Mouse (Mus musculus): ENCODE measurements around the gene Slc22a14.

Gene Slc22a14

DNA sequence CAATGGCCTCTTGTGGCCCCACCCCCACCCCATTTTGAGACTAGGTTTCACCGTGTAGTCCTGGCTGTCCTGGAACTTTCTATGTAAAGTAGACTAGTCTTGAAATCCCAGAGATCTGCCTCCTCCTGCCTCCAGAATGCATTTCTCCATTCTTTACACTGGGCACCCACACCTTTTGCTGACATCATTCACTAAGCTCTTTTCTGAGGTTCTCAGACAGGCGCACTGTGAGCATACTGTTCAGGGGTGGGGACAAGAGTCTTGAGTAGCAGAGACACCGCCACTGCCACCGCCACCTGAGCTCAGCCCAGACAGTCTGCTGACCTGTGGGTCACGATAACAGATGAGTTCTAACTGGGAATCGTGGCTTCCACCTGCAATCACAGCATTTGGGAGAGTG, 9.4 kb downstream of the Slc22a14 start:
- DNase-seq, result no peak

DNA sequence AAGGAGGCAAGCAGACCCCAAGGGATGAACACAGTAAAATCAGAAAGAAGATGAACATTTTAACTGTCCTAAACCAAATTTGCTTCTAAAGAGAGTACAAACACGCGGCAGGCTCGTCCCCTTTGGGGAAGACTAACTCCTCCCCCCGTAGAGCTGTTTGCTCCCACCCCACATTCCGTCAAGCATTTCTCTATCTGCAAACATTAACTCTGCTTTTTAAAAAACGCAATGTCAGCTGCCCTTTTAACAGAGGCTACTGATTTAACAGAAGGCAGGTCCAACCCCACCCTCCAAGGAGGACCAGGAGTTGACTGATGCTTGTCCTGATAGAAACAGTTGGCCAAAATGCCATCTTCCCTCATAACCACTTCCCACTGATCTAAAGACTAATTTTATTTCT, 11.4 kb downstream of the Slc22a14 start:
- DNase-seq, result no peak

GRCm38 (mm10) chr9:119352060-119352459, 13.3 kb downstream of the Slc22a14 start:
- peak; percentile 90 for DNase-seq

GRCm38 (mm10) chr9:119350947-119351705, 14.2 kb downstream of the Slc22a14 start:
- DNase-seq, result no peak

DNA sequence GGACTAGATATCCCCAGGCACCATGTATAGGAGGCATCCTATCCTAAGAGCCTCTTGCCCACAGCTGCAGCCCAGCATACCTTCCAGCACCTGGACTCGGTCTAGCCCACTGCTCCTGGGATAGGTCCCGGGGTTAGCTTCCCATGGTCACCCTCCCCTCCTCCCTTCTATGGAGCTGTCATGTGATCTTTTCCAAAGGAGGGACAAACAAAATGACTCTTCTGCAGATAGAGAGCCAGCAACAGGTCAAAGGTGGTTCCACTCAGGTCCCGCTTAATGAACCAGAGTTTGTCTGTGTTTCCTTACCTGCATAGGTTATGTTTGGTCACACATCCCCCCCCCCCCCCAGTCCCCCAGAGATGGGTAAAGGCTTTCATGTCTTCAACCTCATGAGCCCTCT, 14.8 kb downstream of the Slc22a14 start:
- no peak for DNase-seq

- DNase-seq, result no peak
These were observed 19.0 kb downstream of the Slc22a14 start for GRCm38 (mm10) chr9:119346376-119346775.

DNA sequence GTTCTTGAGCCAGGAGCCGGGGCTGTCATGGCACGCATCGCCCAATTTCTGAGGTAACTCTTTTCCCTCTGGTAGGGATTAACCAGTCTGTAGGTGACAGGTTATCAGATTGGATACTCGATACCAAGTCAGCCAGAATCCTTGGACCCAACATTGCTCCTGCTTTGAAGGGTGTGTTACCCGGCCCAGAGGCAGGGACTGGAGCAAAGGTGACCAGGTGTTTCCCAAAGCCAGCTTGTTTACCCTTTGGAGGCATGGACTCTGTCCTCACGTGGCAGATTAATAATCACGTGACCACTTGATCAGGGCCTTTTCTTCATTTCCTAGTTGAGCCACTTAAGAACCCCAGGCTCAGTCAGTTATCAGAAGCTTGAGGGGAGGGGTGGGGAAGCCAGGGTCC, 22.6 kb downstream of the Slc22a14 start:
- DNase-seq, result no peak

DNA sequence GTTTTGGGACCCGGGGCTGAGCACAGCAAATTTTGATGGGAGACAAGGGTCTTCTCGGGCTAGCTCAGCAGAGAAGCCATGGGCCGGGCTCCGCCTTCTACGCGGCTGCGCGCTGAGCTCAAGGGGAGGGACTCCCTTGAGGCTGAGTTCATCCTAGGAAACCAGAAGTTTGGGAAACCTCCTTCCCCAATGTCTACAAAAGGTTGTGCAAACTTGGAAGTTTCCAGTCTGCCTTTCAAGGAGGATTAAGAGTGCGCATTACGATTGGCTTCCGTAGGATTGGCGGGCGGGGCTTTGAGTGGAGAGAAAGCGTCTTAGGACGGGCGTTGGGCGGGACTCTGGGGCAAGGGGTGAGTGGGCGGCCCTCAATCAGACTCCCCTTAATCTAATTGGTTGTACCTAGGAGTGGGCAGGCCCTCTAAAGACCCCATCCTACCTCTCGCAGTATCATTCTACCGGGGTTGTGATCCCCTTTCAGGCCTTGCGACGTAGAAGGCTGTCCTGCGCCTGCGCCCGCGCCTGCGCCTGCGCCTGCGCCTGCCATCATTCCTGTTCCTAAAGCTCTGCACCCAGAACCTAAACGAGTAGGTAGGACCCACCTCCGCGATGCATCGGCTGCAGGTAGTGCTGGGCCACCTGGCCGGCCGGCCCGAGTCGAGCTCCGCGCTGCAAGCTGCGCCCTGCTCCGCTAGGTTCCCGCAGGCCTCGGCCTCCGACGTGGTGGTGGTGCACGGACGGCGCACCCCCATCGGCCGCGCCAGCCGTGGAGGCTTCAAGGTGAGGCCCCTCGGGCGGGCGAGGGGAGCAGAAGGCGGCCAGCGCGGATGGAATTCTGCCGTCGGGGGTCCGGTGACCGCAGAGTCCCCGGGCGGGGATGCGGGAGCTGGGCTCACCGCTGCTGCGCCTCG, 24.2 kb downstream of the Slc22a14 start, which contains the start of gene Myd88:
Gene Myd88, minus strand, starts transcription at position 503 of the 908 bp plus-strand sequence.
- DNase-seq, result peak; percentile 93

DNA sequence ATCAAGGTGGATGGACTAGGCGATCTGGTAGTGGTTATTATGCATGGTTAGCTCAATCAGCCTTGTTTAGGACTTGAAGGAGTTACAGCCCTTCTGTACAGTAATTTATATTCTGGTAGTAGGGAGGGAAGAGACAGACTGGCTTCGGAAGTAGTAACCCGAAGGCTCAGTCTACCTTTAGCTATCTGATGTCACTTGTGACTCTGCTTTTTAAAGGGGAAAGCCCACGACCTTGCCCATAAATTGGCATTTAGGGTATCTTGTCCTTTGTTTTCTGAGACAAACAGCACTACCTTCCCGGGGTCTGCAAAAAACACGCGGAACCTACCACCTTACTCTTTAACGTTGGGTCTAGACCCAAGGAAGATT, 25.2 kb downstream of the Slc22a14 start:
- DNase-seq, result no peak

GRCm38 (mm10) chr9:119339558-119340211, 25.7 kb downstream of the Slc22a14 start, which contains the start of gene Acaa1a:
Gene Acaa1a, plus strand, starts transcription at chr9:119339676.
- peak; percentile 77 for DNase-seq

DNA sequence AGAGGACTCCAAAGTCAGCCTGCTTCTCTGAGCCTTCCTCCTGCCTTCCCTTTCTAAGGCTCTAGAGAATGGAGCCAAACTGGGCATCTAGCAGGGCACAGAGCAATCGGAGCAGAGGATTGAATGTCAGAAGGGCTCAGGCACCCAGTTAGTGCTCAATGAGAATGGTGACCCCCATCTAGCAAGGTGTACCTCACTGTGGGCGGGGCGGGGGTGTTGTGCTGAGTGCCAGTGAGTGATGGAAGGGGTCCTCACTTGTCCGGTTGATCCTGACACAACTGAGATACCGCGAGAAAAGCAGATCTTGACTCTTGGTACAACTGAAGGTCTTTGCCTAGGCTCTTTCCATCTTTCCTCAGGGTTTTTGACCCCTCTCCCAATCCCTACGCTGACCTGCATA, 26.2 kb downstream of the Slc22a14 start:
- peak; percentile 53 for DNase-seq

GRCm38 (mm10) chr9:119338350-119338749, 27.0 kb downstream of the Slc22a14 start:
- no peak for DNase-seq

DNA sequence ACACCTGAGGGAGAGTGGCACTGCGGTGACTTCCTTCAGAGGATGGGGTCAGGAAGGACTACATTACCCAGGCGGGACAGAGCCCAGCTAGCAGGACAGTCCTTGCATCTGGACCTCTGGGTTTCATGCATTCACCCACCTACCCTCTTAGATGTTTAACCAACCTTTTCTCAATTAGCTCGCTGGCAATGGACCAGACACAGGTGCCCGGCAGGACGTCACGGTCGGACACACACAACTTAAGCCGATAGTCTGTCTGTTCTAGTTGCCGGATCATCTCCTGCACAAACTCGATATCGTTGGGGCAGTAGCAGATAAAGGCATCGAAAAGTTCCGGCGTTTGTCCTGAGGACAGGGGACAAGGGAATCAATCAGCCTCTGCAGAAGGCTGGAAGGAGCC, 27.5 kb downstream of the Slc22a14 start:
- DNase-seq, result no peak

- no peak for DNase-seq
These were observed 29.8 kb downstream of the Slc22a14 start for GRCm38 (mm10) chr9:119335571-119335970.

DNA sequence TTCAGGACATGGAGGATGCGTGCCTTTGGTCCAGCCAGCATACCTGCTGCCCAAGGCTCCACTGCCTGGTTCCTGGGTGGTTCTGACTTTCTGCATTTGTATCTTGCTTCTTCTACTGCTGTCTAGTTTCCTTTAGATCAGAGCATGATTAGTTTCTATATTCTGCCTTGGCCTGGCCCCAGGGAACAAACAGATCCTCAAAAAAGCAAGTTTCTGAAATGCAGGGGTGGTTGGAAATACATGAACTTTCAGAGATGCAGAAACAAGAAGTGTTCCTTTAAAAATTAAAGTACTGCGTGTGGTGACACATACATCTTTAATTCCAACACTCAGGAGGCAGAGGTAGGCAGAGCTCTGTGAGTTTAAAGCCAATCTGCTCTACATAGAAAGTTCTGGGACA, 30.5 kb downstream of the Slc22a14 start:
- DNase-seq, result no peak

- peak; percentile 35 for DNase-seq
These were observed 31.0 kb downstream of the Slc22a14 start for GRCm38 (mm10) chr9:119334324-119334723.

- no peak for DNase-seq
These were observed 35.0 kb downstream of the Slc22a14 start for GRCm38 (mm10) chr9:119330186-119330963.

DNA sequence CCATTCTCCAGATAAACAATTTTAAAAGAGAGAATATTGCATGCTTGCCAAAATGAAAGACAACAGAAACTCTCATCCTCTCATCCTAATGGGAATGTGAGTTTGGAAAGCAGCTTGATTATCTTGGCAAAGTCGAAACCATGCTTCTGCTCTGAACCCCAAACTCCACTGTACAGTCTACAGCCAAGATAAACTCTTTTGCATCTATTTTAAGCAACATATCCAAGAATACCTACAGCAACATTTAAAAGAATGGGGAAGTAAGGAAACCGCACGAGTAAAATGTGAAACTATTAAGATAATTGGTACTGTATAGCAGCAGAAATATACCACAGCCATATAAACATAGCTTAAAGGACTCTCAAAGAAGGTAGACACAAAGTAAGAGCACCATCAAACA, 36.9 kb downstream of the Slc22a14 start:
- DNase-seq, result no peak

GRCm38 (mm10) chr9:119324130-119324529, 41.2 kb downstream of the Slc22a14 start:
- DNase-seq, result no peak

DNA sequence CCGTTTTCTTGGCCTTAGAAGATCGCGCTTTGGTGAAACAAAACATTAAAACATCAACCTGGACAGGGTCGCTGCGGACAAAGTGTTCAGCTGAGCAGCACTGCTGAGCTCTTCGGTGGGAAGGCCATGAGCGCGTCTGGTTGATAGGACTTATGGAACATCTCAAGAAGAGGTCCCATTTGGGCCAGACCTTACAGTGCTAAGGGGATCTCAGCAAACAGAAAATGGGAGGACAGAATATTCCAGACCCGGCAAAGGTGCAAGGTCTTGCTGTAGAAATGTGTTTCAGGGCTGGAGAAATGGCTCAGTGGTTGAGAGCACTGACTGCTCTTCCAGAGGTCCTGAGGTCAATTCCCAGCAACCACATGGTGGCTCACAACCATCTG, 42.1 kb downstream of the Slc22a14 start:
- no peak for DNase-seq

DNA sequence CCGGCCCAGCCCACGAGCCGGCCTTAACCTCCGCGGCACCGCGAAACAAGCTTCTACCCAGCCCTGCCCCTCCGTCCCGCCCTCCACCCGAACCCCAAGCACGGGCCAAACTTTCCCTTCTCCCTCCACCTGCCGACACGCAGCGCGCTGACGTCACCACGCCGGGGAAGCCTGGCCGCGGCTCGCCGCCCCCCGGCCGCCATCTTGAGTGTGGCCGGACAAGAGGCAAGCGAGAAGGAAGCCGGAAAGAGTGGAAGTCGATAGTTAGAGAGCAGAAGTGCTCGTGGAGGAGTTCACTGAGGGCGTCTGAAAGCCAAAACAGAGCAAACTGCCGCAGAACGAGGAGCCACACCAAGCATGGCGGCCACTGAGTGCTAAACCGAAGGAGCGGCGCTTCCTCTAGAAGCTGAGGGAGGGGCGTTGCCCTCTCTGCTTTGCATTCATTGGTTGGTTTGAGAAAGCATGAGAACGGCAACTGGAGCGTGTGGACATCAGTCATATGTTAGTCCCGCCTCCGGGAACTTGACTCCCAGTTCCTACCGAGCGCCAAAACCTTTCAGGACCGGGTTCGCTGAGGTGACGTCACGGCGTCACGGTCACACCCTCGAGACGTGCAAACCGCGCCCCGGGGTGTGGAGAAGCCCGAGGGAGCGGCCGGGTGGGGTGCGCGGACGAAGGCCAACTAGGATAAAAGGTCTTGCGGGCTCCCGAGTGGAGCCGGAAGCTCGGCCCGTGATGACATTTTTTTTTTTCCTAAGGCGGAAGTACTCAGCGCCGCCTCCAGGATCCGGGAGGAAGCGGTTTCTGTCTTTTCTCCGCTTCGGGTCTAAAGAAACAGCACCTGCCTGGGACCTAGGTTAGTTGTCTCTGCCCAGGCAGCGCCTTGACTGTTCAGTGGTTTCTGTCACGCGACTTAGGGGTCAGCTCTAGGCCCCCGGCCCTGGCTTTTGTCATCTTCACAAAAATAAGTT, 42.8 kb downstream of the Slc22a14 start, which contains the start of gene Oxsr1:
Gene Oxsr1, minus strand, starts transcription at position 139 of the 971 bp plus-strand sequence.
- DNase-seq, result peak; percentile 98
